Mouse (Mus musculus): ENCODE results near the gene Mcrip1.

DNA sequence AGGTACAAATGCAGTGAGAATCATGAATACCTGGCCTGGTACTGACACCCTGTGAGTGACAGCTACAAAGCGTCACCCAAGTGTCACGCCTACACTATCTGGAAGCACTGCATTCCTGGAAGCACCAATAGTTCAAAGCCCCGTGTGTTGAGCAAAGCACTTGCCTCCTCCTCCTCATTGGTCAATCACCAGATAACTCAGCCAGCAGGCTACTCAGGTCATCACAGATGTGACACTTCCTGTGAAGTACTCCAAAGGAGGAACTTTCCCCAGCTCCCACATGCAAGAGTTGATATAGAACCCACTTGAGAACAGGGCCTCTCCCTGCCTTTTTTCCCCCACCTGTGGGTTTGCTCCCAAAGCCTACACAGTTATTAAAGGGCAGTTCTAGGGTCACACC, 21.6 kb upstream of the Mcrip1 start:
- TF ChIP-seq CTCF (IDR thresholded peaks at IDR 0.05; ENCODE audit: low read depth) (no peak), EP300 (optimal IDR thresholded peaks at IDR 0.05) (no peak)
